In genomic region chr6:37415034-37415433, GRCm38 (mm10) we compare ENCODE assay signal across 9 mouse cellular contexts. TPM values are rescaled to one million over a fixed set of nuclear protein-coding genes. Genes with fewer than 3 reads are reported as not detected.
A peak's percentile ranks its signal among the peaks of the same experiment; 100 is the strongest.
DNase-seq lines count a peak whose midpoint lies in the region; ATAC-seq lines count a peak whose summit lies in the region.
"Had no signal": no experiment of that assay in that cellular context is flagged by ENCODE, and none has a peak within 500 bp of the region (broad histone marks: within the 10 kb centered on the region; RNA-seq: fewer than 3 reads in every experiment).

No protein-coding gene starts in this region.

- no peaks in the 10 kb centered on the region for H3K27me3 ChIP-seq in heart, embryonic 16.5 days (ENCODE audit: control insufficient read depth, insufficient read depth, low read length)
- no peaks in the 10 kb centered on the region for H3K27me3 ChIP-seq in limb, embryonic 13.5 days
- H3K27me3 ChIP-seq in forebrain, embryonic 12.5 days, result no peaks in the 10 kb centered on the region

- WGBS in heart, embryonic 16.5 days, result 17% methylated on average over 7 of the region's 7 CpGs
- WGBS in limb, embryonic 13.5 days, result 12% methylated on average over 7 of the region's 7 CpGs
- whole genome bisulfite sequencing in forebrain, embryonic 12.5 days, result 56% methylated on average over 7 of the region's 7 CpGs

- H3K4me1 ChIP-seq in heart, embryonic 16.5 days (ENCODE audit: control insufficient read depth, insufficient read depth, low read length), result peaks cover 78% of the 10 kb centered on the region
- peaks cover 76% of the 10 kb centered on the region for H3K4me1 ChIP-seq in limb, embryonic 13.5 days
- peaks cover 4% of the 10 kb centered on the region; the same call in 1 of the 2 replicates for H3K4me1 ChIP-seq in forebrain, embryonic 12.5 days

- H3K9ac ChIP-seq in heart, embryonic 16.5 days (ENCODE audit: low read length), result peak overlapping the region; percentile 62
- no peak overlapping the region for H3K9ac ChIP-seq in limb, embryonic 13.5 days
- H3K9ac ChIP-seq in forebrain, embryonic 12.5 days, result no peak overlapping the region

- peak overlapping the region; percentile 99 for H3K27ac ChIP-seq in heart, embryonic 16.5 days (ENCODE audit: low read length)
- H3K27ac ChIP-seq in limb, embryonic 13.5 days, result peak overlapping the region; percentile 88
- no peak overlapping the region for H3K27ac ChIP-seq in forebrain, embryonic 12.5 days

- peak; percentile 92 for ATAC-seq in heart, embryonic 16.5 days (replicated peaks; ENCODE audit: extremely low read depth, insufficient read depth, low FRiP score)
- ATAC-seq in limb, embryonic 13.5 days (ENCODE audit: low FRiP score, low read depth), result peak; percentile 91
- ATAC-seq in forebrain, embryonic 12.5 days (ENCODE audit: low FRiP score), result no peak

- no peaks in the 10 kb centered on the region for H3K9me3 ChIP-seq in heart, embryonic 16.5 days (replicated peaks; ENCODE audit: control insufficient read depth, low read length)
- H3K9me3 ChIP-seq in limb, embryonic 13.5 days, result no peaks in the 10 kb centered on the region
- H3K9me3 ChIP-seq in forebrain, embryonic 12.5 days, result no peaks in the 10 kb centered on the region

- peaks cover 2% of the 10 kb centered on the region; the same call in 1 of the 2 replicates for H3K36me3 ChIP-seq in heart, embryonic 16.5 days (ENCODE audit: control insufficient read depth, insufficient read depth)
- peaks cover 14% of the 10 kb centered on the region for H3K36me3 ChIP-seq in limb, embryonic 13.5 days
- H3K36me3 ChIP-seq in forebrain, embryonic 12.5 days (replicated peaks), result no peaks in the 10 kb centered on the region
- H3K36me3 ChIP-seq: G1E had no signal

- peak overlapping the region; percentile 48 for H3K4me2 ChIP-seq in heart, embryonic 16.5 days (ENCODE audit: low read depth, low read length)
- H3K4me2 ChIP-seq in limb, embryonic 13.5 days (replicated peaks), result peak overlapping the region; percentile 9; the same call in 1 of the 2 replicates
- H3K4me2 ChIP-seq in forebrain, embryonic 12.5 days, result no peak overlapping the region

- H3K4me3 ChIP-seq in heart, embryonic 16.5 days (ENCODE audit: low read length), result no peak overlapping the region; the same call in 1 of the 2 replicates
- no peak overlapping the region for H3K4me3 ChIP-seq in limb, embryonic 13.5 days
- H3K4me3 ChIP-seq in forebrain, embryonic 12.5 days (replicated peaks), result no peak overlapping the region

- DNase-seq in urinary bladder, postnatal 14 days (ENCODE audit: low spot score), result peak; percentile 76
- DNase-seq in urinary bladder, postnatal 10 days (ENCODE audit: low spot score), result no peak
- DNase-seq in yolk sac, embryonic 10.5 days (ENCODE audit: low spot score), result peak; percentile 71
- DNase-seq in layer of hippocampus, adult 8-10 months (ENCODE audit: low spot score in 2 of 2), result no peak
- no peak for DNase-seq in MN1 (ENCODE audit: low spot score)

RNA-seq across cellular contexts. Expression of gene Creb3l2, which starts 26.9 kb away (rescaled TPM):
- 28.0 and 28.2 TPM in 2 replicates for polyA plus RNA-seq in heart, embryonic 16.5 days (2015; fragmentation: Nextera tagmentation; extraction: Ambion mirVana)
- 36.4 and 44.6 TPM in 2 replicates for polyA plus RNA-seq in limb, embryonic 13.5 days (2015; fragmentation: Nextera tagmentation; extraction: Ambion mirVana)
- polyA plus RNA-seq in forebrain, embryonic 12.5 days (2016; fragmentation: Nextera tagmentation; extraction: Ambion mirVana), result 5.5 and 5.7 TPM in 2 replicates
- 10 to 100 TPM; 10.3 to 15.9 (median 12.8) TPM for total RNA-seq in layer of hippocampus, adult 8-10 months (2022)
- polyA plus RNA-seq: G1E had no signal

Comparison
In these comparisons a context has a peak if more than half of its experiments do, and no peak if none do; other contexts are left out.
1. DNase-seq: peak in urinary bladder, postnatal 14 days (single experiment) and yolk sac, embryonic 10.5 days (single experiment); none in urinary bladder, postnatal 10 days (single experiment), layer of hippocampus, adult 8-10 months (0 of 2) and MN1 (single experiment).